Mouse (Mus musculus): ENCODE results near the gene Mt4.

DNA sequence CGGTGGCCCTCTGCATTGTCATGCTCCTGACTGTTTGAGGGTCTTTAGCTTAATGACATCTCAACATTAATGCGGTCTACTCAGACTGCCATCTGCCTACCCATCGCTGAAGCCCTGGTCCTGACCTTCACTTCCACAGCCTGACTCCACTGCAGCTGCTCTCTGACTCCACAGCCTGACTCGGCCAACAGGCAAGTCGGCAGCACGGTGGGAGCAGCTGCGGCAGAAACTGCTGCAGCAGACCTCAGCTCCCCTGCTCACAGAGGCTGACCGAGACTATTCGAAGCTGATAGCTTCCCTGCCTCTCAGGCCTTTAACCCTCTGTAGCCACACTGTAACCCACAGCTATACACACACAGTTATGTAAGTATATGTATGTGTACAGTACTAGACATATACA, 49.0 kb upstream of the Mt4 start:
- TF ChIP-seq POLR2A (IDR thresholded peaks at IDR 0.05; ENCODE audit: extremely low read depth, insufficient read depth, low read length) (no peak), CTCF (IDR thresholded peaks at IDR 0.05; ENCODE audit: low read depth, low read length) (no peak)

Measured in liver, adult 2 months (tissue).